Mouse (Mus musculus): Measurements from ENCODE around the gene Surf1.
"Not testable (repeated sequence)": the region's sequence is repeated elsewhere in the genome, so short reads cannot be mapped to it uniquely, and the experiment has no call there.

DNA sequence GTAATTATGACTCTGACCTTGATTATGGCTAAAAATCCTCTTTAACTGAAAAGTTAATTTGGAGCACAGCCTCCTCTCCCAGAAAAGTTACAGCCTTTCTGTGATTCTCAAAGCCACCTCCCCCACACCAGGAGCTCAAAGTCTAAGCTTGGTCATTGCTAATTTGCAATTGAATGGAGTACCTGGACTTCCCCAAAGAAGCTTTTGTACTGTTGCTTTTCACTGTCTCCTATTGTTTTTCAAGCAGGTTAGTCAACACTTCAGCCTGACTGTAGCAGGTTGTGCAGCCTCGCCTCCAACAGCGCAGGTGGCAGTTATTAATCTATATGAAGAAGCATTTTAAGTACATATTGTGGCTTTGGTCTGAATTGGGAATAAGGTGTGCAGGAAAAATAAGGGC, 30.8 kb downstream of the Surf1 start:
- TF ChIP-seq CTCF (conservative IDR thresholded peaks at IDR 0.05; ENCODE audit: low read length); NANOG (IDR thresholded peaks at IDR 0.05; ENCODE audit: borderline replicate concordance, low read length); POU5F1 (IDR thresholded peaks at IDR 0.05; ENCODE audit: borderline replicate concordance, low read length): not testable (repeated sequence)

Data from E14TG2a.4 (cell line).